Mouse (Mus musculus) adrenal gland, postnatal 25 days (tissue): Measurements from ENCODE around the gene Sun1. TPM values are rescaled to one million over a fixed set of nuclear protein-coding genes. Genes with fewer than 3 reads are reported as not detected.

Source experiments
- DNase-seq: peaks from one replicate; pipeline ENCODE4 v3.0.0; 2021; ENCODE audit warnings: mixed read lengths
- long read RNA-seq: library from polyadenylated mRNA; stranded (forward); transcript quantifications from one replicate; pipeline ENCODE4 v2.0.0, GENCODE M21; 2021
- total RNA-seq: library from RNA; stranded (reverse); gene quantifications from 2 replicates; pipeline ENCODE4 v1.2.3, GENCODE M21; 2021

The Sun1 gene
- total RNA-seq, result 87.9 and 109 TPM in 2 replicates
- long read RNA-seq, full-length matches to known transcripts, result 44 of 101 reads
- long read RNA-seq, partial matches to known transcripts, result 21 of 101 reads
- long read RNA-seq, other reads (novel, unspliced or antisense), result 36 of 101 reads

GRCm38 (mm10) chr5:139199995-139200769 is at the start of gene Sun1:
Gene Sun1, plus strand, starts transcription at chr5:139200637.
- peak; percentile 99 for DNase-seq

GRCm38 (mm10) chr5:139160899-139161298 is 39.5 kb upstream of the Sun1 start:
- DNase-seq, result no peak

- DNase-seq, result no peak
These were observed 38.8 kb upstream of the Sun1 start for GRCm38 (mm10) chr5:139161632-139162031.

- no peak for DNase-seq
These were observed 33.6 kb upstream of the Sun1 start for GRCm38 (mm10) chr5:139166781-139167361.

- DNase-seq, result no peak
These were observed 32.9 kb upstream of the Sun1 start for GRCm38 (mm10) chr5:139167548-139167947.

GRCm38 (mm10) chr5:139171929-139172328 is 28.5 kb upstream of the Sun1 start:
- no peak for DNase-seq

- no peak for DNase-seq
These were observed 26.3 kb upstream of the Sun1 start for GRCm38 (mm10) chr5:139174141-139174540.

- DNase-seq, result peak; percentile 32
These were observed 25.6 kb upstream of the Sun1 start for GRCm38 (mm10) chr5:139174556-139175547.

GRCm38 (mm10) chr5:139178895-139179631 is 21.4 kb upstream of the Sun1 start:
- peak; percentile 85 for DNase-seq

- no peak for DNase-seq
These were observed 17.3 kb upstream of the Sun1 start for GRCm38 (mm10) chr5:139183131-139183530.

GRCm38 (mm10) chr5:139183601-139184000 is 16.8 kb upstream of the Sun1 start:
- peak; percentile 47 for DNase-seq

GRCm38 (mm10) chr5:139184897-139185296 is 15.5 kb upstream of the Sun1 start:
- DNase-seq, result no peak

- no peak for DNase-seq
These were observed 10.7 kb upstream of the Sun1 start for GRCm38 (mm10) chr5:139189726-139190125.

GRCm38 (mm10) chr5:139190958-139191357 is 9.5 kb upstream of the Sun1 start:
- DNase-seq, result no peak

GRCm38 (mm10) chr5:139198779-139199178 is 1.7 kb upstream of the Sun1 start:
- no peak for DNase-seq

- DNase-seq, result no peak
These were observed 822 bp upstream of the Sun1 start for GRCm38 (mm10) chr5:139199636-139199994.

GRCm38 (mm10) chr5:139200770-139201569 is 533 bp downstream of the Sun1 start:
- peak; percentile 31 for DNase-seq

- no peak for DNase-seq
These were observed 1.7 kb downstream of the Sun1 start for GRCm38 (mm10) chr5:139202127-139202526.

GRCm38 (mm10) chr5:139203312-139203711 is 2.9 kb downstream of the Sun1 start:
- no peak for DNase-seq

GRCm38 (mm10) chr5:139206081-139206480 is 5.6 kb downstream of the Sun1 start:
- no peak for DNase-seq

- DNase-seq, result no peak
These were observed 6.1 kb downstream of the Sun1 start for GRCm38 (mm10) chr5:139206525-139206924.
